Mouse (Mus musculus): ENCODE data around the gene Spats2. TPM values are rescaled to one million over a fixed set of nuclear protein-coding genes. Genes with fewer than 3 reads are reported as not detected.
A peak's percentile ranks its signal among the peaks of the same experiment; 100 is the strongest.

Spats2 gene
- polyA plus RNA-seq, 1 experiment from 2014 or later = 72.7 TPM

DNA sequence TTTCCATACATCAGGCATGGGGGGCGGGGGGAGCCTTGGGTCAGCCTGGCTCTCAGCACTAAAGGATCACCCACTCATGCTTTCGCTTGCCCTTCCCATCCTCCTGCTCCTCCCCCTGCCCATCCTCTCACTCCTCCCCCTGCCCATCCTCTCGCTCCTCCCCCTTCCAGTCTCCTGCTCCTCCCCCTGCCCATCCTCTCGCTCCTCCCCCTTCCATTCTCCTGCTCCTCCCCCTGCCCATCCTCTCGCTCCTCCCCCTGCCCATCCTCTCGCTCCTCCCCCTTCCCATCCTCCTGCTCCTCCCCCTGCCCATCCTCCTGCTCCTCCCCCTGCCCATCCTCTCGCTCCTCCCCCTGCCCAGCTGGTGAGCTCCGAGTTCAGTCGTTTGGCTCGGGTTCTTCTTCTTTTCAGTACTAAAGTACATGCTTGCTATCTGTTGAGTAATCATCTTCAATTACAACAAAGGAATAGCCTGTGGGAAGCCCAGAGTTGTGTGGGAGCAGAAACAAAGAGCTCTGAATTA is 134.1 kb downstream of the Spats2 start:
- peak; percentile 48 for ATAC-seq (ENCODE audit: low FRiP score)
- Histone ChIP-seq H3K4me1 (no peaks in the 10 kb centered on the region), H3K36me3 (no peaks in the 10 kb centered on the region), H3K4me3 (no peak overlapping the region), H3K4me2 (replicated peaks) (peak overlapping the region; percentile 37), H3K27me3 (no peaks in the 10 kb centered on the region), H3K9ac (no peak overlapping the region), H3K9me3 (replicated peaks) (no peaks in the 10 kb centered on the region), H3K27ac (no peak overlapping the region)
- whole genome bisulfite sequencing = 0% methylated on average over 8 of the region's 10 CpGs

DNA sequence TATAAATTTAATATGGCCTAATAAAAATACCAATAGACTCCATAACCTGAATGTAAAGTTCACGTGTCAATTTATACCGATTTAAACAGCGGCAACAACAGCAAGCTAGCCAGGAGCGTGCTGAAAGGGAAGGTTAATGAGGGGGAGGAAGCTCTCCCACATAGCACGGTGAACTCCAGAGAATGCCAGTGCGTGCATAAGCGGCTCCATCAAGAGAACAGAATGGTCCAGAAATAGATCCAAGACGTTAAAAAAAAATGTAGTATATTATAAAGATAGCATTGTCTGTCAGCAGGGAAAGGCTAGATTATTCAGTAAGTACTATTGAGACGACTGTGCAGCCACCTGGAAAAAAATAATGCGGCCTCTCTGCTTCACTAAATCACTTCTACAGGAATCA is 137.0 kb downstream of the Spats2 start:
- Histone ChIP-seq H3K27me3 (no peaks in the 10 kb centered on the region), H3K4me3 (no peak overlapping the region), H3K4me2 (replicated peaks) (no peak overlapping the region), H3K9me3 (replicated peaks) (no peaks in the 10 kb centered on the region), H3K4me1 (0 out of 2 replicates have a peak, but pooled peaks cover 2% of the 10 kb centered on the region), H3K9ac (no peak overlapping the region), H3K27ac (no peak overlapping the region), H3K36me3 (no peaks in the 10 kb centered on the region)
- no peak for ATAC-seq (ENCODE audit: low FRiP score)
- 62% methylated on average over 10 of the region's 10 CpGs for WGBS

Small RNA genes within 50 kb of the gene (microRNA-seq; reads per million reads assigned to microRNA genes)
- gene Mir6960 = 1.6 reads per million

Other genes with a start within 250 kb of the Spats2 start
- gene Rhebl1, start 231.4 kb upstream of the Spats2 start, polyA plus RNA-seq (2016; fragmentation: Nextera tagmentation; extraction: Ambion mirVana) = 22.0 and 27.0 TPM in 2 replicates
- gene Dhh, start 227.4 kb upstream of the Spats2 start, polyA plus RNA-seq (2016; fragmentation: Nextera tagmentation; extraction: Ambion mirVana) = 0.84 and 1.1 TPM in 2 replicates
- 38.4 and 39.2 TPM in 2 replicates for gene Lmbr1l, start 207.7 kb upstream of the Spats2 start, polyA plus RNA-seq (2016; fragmentation: Nextera tagmentation; extraction: Ambion mirVana)
- gene Tuba1b, start 191.4 kb upstream of the Spats2 start, polyA plus RNA-seq (2016; fragmentation: Nextera tagmentation; extraction: Ambion mirVana) = 1,219 and 1,243 TPM in 2 replicates
- gene Gm49450, start 172.4 kb upstream of the Spats2 start, polyA plus RNA-seq (2016; fragmentation: Nextera tagmentation; extraction: Ambion mirVana) = not detected in 2 replicates
- gene Tuba1a, start 172.2 kb upstream of the Spats2 start, polyA plus RNA-seq (2016; fragmentation: Nextera tagmentation; extraction: Ambion mirVana) = 9,547 and 9,692 TPM in 2 replicates
- gene Tuba1c, start 96.0 kb upstream of the Spats2 start, polyA plus RNA-seq (2016; fragmentation: Nextera tagmentation; extraction: Ambion mirVana) = 59.6 and 72.4 TPM in 2 replicates
- gene Prph, start 70.7 kb upstream of the Spats2 start, polyA plus RNA-seq (2016; fragmentation: Nextera tagmentation; extraction: Ambion mirVana) = 23.3 and 35.6 TPM in 2 replicates
- 24.1 and 29.2 TPM in 2 replicates for gene Troap, start 51.3 kb upstream of the Spats2 start, polyA plus RNA-seq (2016; fragmentation: Nextera tagmentation; extraction: Ambion mirVana)
- 18.4 and 18.7 TPM in 2 replicates for gene C1ql4, start 38.1 kb upstream of the Spats2 start, polyA plus RNA-seq (2016; fragmentation: Nextera tagmentation; extraction: Ambion mirVana)
- gene Dnajc22, start 32.7 kb upstream of the Spats2 start, polyA plus RNA-seq (2016; fragmentation: Nextera tagmentation; extraction: Ambion mirVana) = 3.2 and 3.3 TPM in 2 replicates
- gene Kcnh3, start 98.9 kb downstream of the Spats2 start, polyA plus RNA-seq (2016; fragmentation: Nextera tagmentation; extraction: Ambion mirVana) = 0.40 TPM in 1 of 2 replicates, not detected in the other
- gene Mcrs1, start 126.0 kb downstream of the Spats2 start, polyA plus RNA-seq (2016; fragmentation: Nextera tagmentation; extraction: Ambion mirVana) = 178 and 179 TPM in 2 replicates
- 82.3 and 83.3 TPM in 2 replicates for gene Prpf40b, start 169.2 kb downstream of the Spats2 start, polyA plus RNA-seq (2016; fragmentation: Nextera tagmentation; extraction: Ambion mirVana)
- 0.10 and 0.22 TPM in 2 replicates for gene Fam186b, start 170.0 kb downstream of the Spats2 start, polyA plus RNA-seq (2016; fragmentation: Nextera tagmentation; extraction: Ambion mirVana)
- gene Fmnl3, start 244.6 kb downstream of the Spats2 start, polyA plus RNA-seq (2016; fragmentation: Nextera tagmentation; extraction: Ambion mirVana) = 19.7 and 23.4 TPM in 2 replicates

Measured in hindbrain, embryonic 12.5 days (tissue).